Mouse (Mus musculus): ENCODE measurements around the gene Kctd19.

Gene Kctd19

DNA sequence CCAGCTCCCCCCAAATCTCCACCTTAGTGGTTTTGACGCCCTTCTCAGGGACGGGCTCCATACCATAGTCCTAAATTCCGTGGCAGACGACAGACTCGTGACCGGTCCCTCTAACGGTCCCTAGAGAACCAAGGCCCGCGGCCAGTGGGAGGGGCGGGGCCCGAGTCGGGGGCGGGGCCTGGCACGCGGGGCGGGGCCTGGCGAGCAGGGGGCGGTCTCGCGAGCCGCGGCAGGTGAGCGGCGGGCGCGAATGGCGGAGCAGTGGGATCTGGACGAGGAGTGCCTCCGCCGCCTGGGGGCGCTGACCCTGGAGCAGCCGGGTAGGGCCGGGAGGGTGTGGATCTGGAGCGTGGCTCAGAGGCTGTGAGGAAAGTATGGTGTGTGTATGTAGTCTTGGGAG lies at the start of gene Kctd19, which contains the start of gene Lrrc36:
TSS of gene Kctd19 (minus strand) at position 112 of the 400 bp plus-strand sequence.
TSS of gene Lrrc36 (plus strand) at position 181 of the 400 bp plus-strand sequence.
- peak in 1 of 2 experiments; percentile 49 for DNase-seq (ENCODE audit: low spot score in 2 of 2)

DNA sequence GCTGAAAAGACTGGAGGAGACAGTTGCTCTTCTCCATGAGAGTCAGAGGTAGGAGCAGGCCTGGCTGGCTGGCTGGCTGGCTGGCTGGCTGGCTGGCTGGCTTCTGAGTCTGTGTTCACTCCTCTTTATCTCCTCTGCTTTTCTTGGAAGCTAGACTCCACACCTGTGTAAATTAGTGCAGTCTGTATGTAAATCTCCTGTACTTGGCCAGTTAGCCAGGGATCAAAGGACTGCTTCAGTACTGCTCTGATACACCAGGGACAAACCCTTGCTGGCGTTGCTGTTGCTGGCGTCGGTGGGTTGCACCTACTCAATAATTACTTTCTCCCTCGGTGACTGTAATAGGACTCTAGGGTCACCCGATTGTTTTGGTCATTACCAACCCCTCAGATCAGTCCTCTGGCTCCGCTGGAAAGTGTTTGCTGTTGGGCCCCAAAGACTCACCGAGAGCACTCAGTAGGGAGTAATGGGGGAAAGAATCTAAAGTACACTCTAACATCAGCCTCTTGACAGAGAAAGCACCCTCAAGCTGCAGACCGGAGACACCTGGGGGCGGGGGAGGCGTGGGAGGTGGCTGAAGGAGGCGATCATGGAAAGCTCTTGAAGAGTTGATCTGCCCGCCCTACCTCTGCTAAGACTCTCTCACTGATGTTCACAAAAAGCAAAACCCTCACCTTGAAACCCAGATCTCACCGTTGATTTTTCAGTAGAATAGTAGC lies 47.9 kb upstream of the Kctd19 start:
- DNase-seq (ENCODE audit: low spot score in 2 of 2) = no peak

DNA sequence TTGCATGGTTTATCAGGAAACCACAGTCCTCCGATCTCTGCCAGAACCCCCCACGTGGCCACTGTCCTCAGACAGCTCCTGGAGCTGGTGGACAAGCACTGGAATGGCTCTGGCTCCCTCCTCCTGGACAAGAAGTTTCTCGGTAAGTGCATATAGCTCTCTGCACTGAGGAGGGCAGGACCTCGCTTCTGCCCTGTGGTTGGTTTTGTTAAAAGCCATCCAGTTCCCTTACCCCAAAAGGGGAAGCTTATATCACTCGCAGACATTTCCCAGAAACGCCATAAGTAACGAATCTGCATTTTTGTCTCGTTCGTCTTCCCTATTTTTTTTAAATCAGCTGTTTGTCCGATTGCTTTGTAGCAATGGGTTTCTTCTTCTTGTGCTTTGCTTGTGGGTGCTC lies 41.9 kb upstream of the Kctd19 start:
- DNase-seq (ENCODE audit: low spot score in 2 of 2) = no peak

DNA sequence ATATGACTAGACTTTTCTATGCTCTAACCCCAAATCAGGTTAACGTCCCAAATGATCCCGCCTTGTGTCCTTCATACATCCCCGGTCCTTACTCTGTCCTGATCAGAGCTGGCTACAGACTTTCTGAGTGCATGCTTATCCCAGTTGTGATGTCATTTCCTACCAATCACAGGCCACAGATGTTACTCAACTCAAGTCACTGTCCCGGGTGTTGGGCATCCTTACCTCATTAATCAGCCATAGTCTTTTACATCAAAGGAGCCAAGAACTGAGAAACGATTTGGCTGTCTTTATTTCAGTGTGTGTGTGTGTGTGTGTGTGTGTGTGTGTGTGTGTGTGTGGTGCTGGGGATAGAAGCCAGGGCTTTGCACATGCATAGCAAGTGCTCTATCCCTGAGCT lies 40.8 kb upstream of the Kctd19 start:
- DNase-seq (ENCODE audit: low spot score in 2 of 2) = no peak

DNA sequence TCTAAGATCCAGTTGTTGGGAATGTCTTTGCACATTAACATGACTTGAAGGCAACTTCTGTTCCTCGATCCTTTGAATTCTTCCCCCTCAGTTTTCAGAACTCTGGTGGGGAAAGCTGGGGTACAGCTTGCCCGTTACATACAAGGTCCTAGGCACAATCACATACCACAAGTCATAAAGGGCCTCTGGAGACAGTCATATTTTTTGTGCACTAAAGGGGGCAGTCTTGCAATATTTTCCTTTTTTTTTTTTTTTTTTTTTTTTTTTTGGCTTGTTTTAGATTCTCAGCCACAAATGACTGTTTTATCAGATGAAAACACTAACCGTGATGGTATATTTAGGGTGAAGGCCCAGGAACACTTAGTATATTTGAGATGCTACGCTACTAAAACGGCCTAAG lies 40.0 kb upstream of the Kctd19 start:
- DNase-seq (ENCODE audit: low spot score in 2 of 2) = no peak

DNA sequence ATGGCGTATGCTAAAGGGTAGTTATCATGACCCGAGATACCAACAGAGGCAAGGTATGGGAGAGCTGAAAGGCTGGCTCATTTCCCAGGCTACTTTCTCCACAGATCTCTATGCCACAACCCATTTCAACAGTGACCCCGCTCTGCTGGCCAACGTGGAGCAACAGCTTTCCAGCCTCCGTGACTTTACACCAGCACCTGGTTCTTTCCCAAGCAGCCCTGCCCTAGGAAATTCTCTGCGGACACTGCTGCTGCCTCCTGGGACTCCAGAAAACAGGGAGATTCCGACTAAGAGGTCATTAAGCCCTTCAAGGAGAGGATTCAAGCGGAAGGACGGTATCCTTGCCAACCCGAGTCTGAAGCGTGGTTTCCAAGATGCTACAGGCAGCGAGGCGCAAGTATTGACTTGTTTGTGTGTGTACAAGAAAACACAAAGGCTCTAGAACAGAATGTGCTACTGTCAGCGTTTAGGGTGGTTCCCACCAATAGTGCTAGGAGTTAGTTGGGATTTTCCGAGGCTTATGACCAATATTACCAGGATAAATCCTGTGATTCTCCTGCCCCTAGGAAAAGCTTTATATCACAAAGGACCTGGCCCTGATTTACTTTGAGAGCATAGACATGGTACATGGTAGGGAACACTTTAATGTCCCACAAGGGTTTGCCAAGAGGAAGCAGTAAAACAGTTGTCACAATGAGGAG lies 38.8 kb upstream of the Kctd19 start:
- no peak for DNase-seq (ENCODE audit: low spot score in 2 of 2)

DNA sequence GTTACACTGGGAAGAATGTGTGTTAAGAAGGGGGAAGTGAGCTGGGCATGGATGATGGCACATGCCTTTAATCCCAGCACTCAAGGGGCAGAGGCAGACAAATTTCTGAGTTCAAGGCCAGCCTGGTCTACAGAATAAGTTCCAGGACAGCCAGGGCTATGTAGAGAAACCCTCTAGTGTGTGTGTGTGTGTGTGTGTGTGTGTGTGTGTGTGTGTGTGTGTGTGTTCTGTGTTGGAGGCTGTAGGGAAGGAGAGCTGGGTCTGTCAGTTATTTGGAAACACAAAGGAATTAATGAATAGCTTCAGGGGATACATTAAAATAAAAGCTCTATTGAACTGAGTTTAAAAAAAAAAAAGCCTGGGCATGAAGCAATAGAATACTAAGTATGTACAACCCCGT lies 37.7 kb upstream of the Kctd19 start:
- no peak for DNase-seq (ENCODE audit: low spot score in 2 of 2)

DNA sequence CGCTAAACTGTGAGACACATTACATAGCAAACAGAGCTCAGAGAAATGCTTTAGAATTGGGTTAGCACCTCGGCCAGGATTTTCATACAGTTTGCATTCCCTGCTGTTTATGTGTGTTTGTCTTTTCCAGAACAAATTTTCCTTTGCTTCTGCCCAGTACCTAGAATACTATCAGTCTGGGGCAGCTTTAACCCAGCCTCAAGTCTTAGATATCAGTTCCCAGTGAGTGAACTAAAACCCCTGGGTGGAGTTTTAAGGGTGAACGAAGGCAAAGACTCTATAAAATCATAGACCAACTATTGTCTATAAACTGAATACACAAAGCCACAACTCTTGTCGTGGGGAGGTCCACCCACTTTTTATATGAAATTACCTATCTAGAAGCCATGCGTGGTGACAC lies 35.3 kb upstream of the Kctd19 start:
- DNase-seq (ENCODE audit: low spot score in 2 of 2) = no peak

DNA sequence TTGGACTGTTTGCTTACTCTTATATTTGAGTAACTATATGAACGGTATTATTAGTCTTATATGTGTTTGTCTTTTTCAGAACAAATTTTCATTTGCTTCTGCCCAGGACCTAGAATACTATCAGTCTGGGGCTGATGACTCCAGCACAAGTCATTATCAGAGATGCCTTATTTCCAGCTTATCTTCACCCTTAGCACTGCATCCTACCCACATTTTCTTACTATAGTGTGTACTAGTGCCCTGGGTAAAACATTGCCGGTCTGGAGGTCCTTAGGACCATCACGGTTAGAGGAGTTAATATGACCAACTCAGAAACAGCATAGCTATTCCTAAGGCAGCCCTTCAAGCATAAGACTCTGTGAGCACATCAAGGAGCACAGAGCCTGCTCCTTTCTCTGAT lies 34.9 kb upstream of the Kctd19 start:
- no peak for DNase-seq (ENCODE audit: low spot score in 2 of 2)

DNA sequence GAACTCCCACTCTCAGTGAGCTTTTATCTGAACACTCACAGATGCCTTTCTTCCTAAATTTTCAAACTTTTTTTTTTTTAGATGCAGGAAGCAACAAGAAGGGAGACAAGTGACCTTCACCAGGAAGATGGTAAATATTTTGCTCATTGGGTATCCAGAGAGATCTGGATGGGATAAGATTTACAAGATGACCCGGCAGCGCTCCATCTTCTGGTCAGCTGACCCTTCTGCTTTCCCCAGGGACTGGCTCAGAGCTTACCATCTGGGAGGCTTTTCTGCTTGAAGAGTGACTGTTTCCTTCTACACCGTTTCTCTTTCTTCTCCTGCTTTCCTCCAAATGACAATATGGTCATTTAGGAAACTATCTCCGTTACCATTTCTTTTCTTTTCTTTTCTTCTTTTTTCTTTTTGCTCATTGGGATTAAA lies 32.8 kb upstream of the Kctd19 start:
- DNase-seq (ENCODE audit: low spot score in 2 of 2) = no peak

DNA sequence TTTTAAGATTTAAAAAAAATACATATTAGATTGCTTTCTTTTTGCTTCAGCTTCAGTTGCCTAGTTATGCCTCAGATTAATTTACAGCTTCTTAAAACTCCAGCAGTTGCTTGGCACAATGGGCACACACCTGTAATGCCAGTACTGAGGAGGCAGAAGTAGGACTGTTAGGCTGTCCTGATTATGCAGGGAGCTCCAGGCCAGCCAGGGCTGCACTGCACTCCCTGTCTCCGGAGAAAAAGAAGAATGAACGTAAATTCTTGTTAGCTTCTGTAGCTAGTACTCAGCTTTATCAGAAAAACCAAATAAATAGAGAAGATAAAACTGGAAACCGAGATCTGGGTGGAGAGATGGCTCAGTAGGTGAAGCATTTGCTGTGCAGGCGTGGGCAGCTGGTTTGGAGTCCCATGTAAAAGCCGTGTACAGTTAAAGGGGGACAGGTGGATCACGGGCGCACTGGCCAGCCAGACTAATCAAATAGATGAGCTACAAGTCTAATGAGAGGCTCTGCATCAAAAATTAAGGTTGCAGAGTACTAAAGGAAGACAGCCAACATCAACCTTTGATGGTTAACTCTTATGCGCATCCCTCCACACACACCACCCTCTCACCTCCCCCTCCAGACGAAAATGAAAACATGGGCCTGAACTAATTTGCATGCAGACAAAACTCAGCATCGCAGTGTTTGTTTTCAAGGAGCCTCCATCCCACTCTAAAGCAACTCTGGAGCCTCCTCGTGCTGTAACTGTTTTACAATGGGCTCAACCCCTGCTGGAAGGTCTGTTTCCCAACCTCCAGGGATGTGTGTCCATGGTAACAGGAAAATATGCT lies 32.2 kb upstream of the Kctd19 start:
- no peak for DNase-seq (ENCODE audit: low spot score in 2 of 2)

DNA sequence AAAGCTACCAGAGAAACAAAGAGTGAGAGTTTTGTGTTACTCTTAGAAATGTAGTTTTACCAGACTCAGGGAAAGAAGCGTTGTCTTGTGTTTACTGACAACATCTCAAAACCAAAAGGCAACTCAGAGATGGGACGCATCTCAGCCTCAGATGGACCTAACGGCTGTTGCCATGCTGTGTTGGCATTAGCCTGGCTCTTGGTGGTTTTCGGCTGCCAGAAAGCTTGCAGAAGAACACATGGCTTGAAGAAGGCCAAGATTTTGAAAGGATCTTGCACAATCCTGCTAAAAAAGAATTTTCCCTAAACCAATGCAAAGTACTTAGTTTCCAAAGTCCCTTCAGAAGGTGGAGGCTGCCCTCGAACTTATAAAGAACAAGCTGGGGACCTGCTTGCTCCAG lies 29.4 kb upstream of the Kctd19 start:
- DNase-seq (ENCODE audit: low spot score in 2 of 2) = no peak

DNA sequence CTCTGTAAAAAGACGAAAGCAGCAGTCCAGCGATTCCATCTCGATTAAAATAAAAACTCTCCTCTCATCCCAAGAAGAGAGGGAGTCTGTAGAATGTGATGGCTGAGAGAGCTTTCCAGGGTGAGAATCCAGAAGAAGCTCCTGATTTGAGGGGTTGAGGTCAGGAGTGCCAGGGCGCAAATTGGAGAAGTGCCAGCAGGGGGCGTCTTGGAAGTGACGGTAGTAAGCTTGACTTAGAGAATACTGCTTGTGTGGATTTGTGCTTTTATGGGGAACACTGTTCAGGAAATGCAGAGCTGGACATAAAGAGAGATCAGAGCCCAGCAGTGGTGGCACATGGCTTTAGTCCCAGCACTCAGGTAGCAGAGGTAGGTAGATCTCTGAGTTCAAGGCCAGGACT lies 28.1 kb upstream of the Kctd19 start:
- DNase-seq (ENCODE audit: low spot score in 2 of 2) = peak; percentile 8 to 66

DNA sequence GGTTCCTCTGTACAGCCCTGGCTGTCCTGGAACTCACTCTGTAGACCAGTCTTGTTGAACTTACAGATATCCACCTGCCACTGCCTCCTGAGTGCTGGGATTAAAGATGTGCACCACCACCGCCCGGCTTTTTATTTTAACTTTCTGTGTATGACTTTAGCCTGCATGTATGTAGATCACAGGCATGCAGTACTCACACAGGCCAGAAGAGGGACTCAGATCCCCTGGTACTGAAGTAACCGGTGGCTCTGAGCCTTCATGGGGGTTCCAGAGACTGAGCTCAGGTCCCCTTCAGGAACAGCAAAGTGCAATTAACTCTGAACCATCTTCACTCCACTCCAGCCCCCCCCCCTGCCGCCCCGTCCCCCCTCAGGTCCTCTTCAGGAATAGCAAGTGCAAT lies 25.6 kb upstream of the Kctd19 start:
- peak; percentile 35 to 56 for DNase-seq (ENCODE audit: low spot score in 2 of 2)

DNA sequence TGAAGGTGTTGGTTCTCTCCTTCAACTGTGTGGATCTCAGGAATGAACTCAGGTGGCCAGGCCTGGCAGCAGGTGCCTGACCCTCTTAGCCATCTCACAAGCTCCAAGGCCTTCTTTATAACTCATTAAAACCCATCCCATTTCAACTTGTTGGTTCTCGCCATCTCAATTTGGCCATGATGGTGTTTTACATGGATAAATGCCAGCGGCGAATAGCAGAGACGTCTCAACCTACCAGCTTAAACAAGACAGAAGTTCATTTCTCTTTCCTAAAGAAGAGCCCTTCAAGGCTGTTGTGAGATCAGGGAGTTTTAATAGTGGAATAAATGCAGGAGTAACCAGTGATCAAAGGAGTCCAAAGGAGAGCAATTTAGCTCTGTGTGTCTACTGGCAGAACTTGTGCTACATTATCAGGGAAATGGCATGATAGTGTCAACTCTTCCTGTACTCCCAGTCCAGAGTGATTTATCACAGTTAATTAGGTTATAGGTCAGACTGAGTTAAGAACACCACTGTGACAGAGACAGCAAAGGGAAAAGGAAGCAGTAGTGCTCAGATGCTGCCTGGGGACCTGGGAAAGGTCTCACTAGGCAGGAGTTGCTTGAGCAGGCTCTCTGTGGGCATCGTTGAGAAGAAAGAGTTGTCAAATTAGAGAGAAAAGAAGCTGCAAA lies 23.9 kb upstream of the Kctd19 start:
- DNase-seq (ENCODE audit: low spot score in 2 of 2) = no peak

DNA sequence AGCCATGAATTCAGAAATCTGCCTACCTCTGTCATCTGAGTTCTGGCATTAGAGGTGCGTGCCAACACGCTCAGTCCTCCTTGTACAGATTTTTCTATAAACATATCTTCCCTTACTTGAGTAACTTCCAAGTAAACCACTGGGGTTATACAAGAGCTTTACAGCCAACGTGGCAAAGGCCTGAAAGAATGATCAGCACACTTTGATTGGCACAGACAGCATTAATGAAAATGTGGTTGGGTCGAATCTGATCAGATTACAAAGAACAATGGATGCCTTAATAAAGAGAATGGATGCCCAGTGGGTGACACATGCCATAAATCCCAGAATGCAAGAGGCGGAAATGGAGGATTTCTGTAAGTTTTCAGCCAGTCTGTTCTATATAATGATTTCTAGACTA lies 22.9 kb upstream of the Kctd19 start:
- DNase-seq (ENCODE audit: low spot score in 2 of 2) = no peak

DNA sequence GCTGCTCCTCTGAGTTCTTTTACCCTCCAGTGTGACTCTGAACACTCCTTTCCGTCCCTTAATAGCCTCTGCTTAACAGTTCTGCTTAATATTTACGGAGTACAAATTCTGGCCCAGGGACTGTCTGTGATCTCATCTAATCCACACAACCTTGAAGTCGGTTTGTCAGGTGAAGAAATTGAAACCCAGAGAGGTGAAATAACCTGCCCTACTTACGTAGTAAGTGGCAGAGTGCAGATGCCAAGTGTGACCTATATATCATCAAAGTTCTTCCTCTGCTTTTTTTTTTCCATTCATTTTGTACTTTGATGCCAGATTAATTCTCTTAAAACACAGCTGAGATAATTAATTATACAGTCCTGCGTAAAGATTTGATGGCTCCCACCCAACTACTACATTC lies 20.8 kb upstream of the Kctd19 start:
- peak in 1 of 2 experiments; percentile 9 for DNase-seq (ENCODE audit: low spot score in 2 of 2)

DNA sequence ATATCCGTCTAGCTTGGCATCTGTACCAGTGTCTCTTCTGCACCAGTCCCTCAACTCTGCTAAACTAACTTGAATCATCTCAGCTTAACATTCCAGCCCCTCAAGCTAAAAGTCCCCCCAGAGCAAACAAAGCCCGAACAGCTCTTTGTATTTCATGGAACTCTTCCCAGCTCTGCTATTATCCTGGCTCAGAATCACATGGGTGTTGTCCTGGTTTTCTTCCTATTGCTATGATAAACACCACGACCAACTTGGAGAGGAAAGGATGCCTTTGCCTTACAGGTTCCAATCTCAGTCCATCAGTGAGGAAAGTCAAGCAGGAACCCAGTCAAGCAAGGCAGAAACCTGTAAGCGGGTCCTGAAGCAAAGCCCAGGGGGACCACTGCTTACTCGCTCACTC lies 20.2 kb upstream of the Kctd19 start:
- DNase-seq (ENCODE audit: low spot score in 2 of 2) = peak in 1 of 2 experiments; percentile 9

DNA sequence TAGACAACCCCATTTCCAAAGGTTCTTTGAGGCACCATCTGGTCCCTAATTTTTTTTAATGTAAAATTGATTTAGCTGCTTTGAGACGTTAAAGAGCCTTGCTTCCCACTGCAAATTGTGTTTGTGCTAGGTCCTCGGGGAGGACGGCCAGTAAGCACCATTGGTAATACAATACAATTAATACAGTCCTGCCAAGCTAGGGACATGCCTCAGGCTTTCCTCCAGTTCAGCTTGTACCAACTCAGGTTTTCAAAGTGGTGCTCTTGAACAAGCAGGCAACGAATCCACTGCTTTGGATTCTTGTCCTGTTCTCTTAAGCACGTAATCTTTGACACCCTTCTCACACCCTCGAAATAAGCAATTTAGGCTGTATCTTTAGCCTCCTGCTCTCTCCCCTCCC lies 19.7 kb upstream of the Kctd19 start:
- DNase-seq (ENCODE audit: low spot score in 2 of 2) = no peak

DNA sequence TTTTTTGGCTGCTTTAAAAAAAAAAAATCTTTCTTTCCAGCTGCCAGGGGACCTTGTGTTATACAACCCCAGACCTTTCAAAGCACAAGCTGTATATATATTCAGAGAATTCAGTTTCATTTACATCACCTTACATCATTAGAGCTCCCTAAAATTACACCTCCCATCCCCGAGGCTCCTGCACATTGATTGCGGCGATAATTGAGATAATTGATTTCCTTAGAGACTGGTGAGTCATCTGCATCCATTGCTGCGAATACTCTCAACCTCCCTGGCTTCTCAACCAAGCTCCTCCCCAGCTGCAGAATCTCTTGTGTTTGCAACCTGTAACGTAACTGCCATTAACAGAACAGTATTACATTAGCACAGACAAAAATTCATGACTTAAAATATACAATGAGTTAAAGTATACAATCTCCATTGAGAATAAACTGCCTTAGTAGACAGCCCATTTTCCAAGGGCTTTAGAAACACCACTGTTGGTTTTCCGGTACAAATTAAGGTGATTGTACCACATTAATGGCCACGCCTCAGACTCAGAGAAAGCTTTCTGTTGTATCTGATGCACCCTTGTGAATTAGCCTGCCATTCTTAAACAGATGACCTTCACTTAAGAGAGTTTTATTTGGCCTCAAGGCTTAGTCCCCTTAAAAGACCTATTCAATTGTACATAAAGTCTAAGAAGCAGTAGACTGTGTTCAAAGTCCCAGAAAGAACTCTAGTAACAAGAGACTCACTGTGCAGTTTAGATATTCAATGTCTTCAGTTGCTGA lies 18.6 kb upstream of the Kctd19 start:
- no peak for DNase-seq (ENCODE audit: low spot score in 2 of 2)

DNA sequence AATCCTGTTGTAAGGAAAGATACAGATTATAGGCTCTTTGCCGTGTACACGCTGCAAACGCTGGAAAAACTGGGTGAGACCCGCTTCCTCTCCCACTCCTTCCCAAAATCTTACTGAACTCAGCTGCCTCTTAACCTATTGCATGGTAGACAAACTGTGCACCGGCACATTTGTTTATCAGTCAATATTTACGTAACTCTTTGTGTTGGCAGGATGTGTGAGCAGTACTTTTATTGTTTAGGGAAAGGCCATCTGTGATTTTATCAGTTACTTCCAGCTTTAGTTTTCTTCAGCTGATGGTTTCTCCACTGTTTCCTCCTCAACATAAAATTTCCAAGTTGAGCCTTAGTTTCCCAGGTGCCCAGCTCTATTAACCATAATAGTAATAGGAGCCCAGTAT lies 13.6 kb upstream of the Kctd19 start:
- DNase-seq (ENCODE audit: low spot score in 2 of 2) = no peak
